Mouse (Mus musculus) embryonic facial prominence, embryonic 12.5 days (tissue): Measurements from ENCODE around the gene Ppp2ca. TPM values are rescaled to one million over a fixed set of nuclear protein-coding genes. Genes with fewer than 3 reads are reported as not detected.

Experiments used
- ATAC-seq: fragments of 200-750 bp; cut with Nextera tagmentation; 2 replicates; pipeline ENCODE4 v1.8.0; 2017; ENCODE audit not compliant: insufficient number of reproducible peaks, insufficient read depth, low FRiP score, low TSS enrichment
- H3K27ac ChIP-seq: fragments of 300-500 bp; sonication (generic); 2 replicates; pipeline ENCODE4 v1.5.1; 2016; ENCODE audit warnings: mild to moderate bottlenecking
- H3K27me3 ChIP-seq: fragments of 300-500 bp; sonication (generic); 2 replicates; pipeline ENCODE4 v1.6.1; 2016; ENCODE audit warnings: mild to moderate bottlenecking, moderate library complexity
- H3K36me3 ChIP-seq: fragments of 300-500 bp; sonication (generic); 2 replicates; pipeline ENCODE4 v1.6.1; 2016; ENCODE audit warnings: mild to moderate bottlenecking
- H3K4me1 ChIP-seq: fragments of 300-500 bp; sonication (generic); 2 replicates; pipeline ENCODE4 v1.6.1; 2016
- H3K4me2 ChIP-seq: fragments of 300-500 bp; sonication (generic); replicated peaks from 2 replicates; pipeline ENCODE4 v1.6.1; 2016; ENCODE audit warnings: mild to moderate bottlenecking, moderate library complexity
- H3K4me3 ChIP-seq: fragments of 300-500 bp; sonication (generic); 2 replicates; pipeline ENCODE4 v1.5.1; 2016; ENCODE audit warnings: mild to moderate bottlenecking
- H3K9ac ChIP-seq: fragments of 300-500 bp; sonication (generic); 2 replicates; pipeline ENCODE4 v1.6.1; 2016; ENCODE audit warnings: mild to moderate bottlenecking, moderate library complexity
- H3K9me3 ChIP-seq: fragments of 300-500 bp; sonication (generic); 2 replicates; pipeline ENCODE4 v1.6.1; 2016; ENCODE audit warnings: mild to moderate bottlenecking, moderate library complexity
- WGBS: fragments of 180-500 bp; shearing (Covaris S2); methylation state at CpG from one replicate; pipeline ENCODE4 v1.1.7; 2016; 5-methylcytosine and 5-hydroxymethylcytosine counted together
- polyA plus RNA-seq: library from polyadenylated mRNA; unstranded; fragments of >200 nt; fragmentation: Nextera tagmentation; extraction: Ambion mirVana; gene quantifications from 2 replicates; pipeline ENCODE4 v1.2.1, GENCODE M21; 2016

Ppp2ca gene
- polyA plus RNA-seq, 1 experiment from 2014 or later = 108 TPM

- Histone ChIP-seq H3K27ac (no peak overlapping the region), H3K4me3 (no peak overlapping the region), H3K27me3 (no peaks in the 10 kb centered on the region), H3K9ac (no peak overlapping the region), H3K36me3 (no peaks in the 10 kb centered on the region), H3K4me2 (no peak overlapping the region), H3K4me1 (peaks cover 3% of the 10 kb centered on the region; the same call in 1 of the 2 replicates), H3K9me3 (no peaks in the 10 kb centered on the region)
- WGBS = 75% methylated on average over 19 of the region's 19 CpGs
- ATAC-seq = no peak
Measured at GRCm38 (mm10) chr11:52075794-52076633, 22.5 kb upstream of the Ppp2ca start.

- Histone ChIP-seq H3K36me3 (no peaks in the 10 kb centered on the region), H3K4me1 (peaks cover 3% of the 10 kb centered on the region; the same call in 1 of the 2 replicates), H3K9ac (no peak overlapping the region), H3K4me2 (no peak overlapping the region), H3K9me3 (no peaks in the 10 kb centered on the region), H3K27me3 (no peaks in the 10 kb centered on the region), H3K4me3 (no peak overlapping the region), H3K27ac (no peak overlapping the region)
- WGBS = 86% methylated on average over 6 of the region's 6 CpGs
- no peak for ATAC-seq
Measured at GRCm38 (mm10) chr11:52076742-52077352, 21.6 kb upstream of the Ppp2ca start.

- Histone ChIP-seq H3K27me3 (no peaks in the 10 kb centered on the region), H3K4me3 (no peak overlapping the region), H3K36me3 (no peaks in the 10 kb centered on the region), H3K4me2 (no peak overlapping the region), H3K9me3 (no peaks in the 10 kb centered on the region), H3K4me1 (peaks cover 3% of the 10 kb centered on the region; the same call in 1 of the 2 replicates), H3K27ac (no peak overlapping the region), H3K9ac (no peak overlapping the region)
- no peak for ATAC-seq
- 78% methylated on average over 4 of the region's 4 CpGs for WGBS
Measured at GRCm38 (mm10) chr11:52077939-52078338, 20.5 kb upstream of the Ppp2ca start.

GRCm38 (mm10) chr11:52079978-52080377 is 18.5 kb upstream of the Ppp2ca start:
- H3K9ac ChIP-seq = no peak overlapping the region
- no peaks in the 10 kb centered on the region for H3K27me3 ChIP-seq
- no peaks in the 10 kb centered on the region for H3K36me3 ChIP-seq
- no peak overlapping the region for H3K4me2 ChIP-seq
- H3K27ac ChIP-seq = no peak overlapping the region
- H3K9me3 ChIP-seq = no peaks in the 10 kb centered on the region
- ATAC-seq = peak; percentile 47; the same call in 1 of the 2 replicates
- no peak overlapping the region for H3K4me3 ChIP-seq
- 24% methylated on average over 5 of the region's 5 CpGs for WGBS
- peaks cover 3% of the 10 kb centered on the region; the same call in 1 of the 2 replicates for H3K4me1 ChIP-seq

- ATAC-seq = no peak
- no peaks in the 10 kb centered on the region for H3K9me3 ChIP-seq
- no peak overlapping the region for H3K4me2 ChIP-seq
- no peak overlapping the region for H3K4me3 ChIP-seq
- no peaks in the 10 kb centered on the region for H3K36me3 ChIP-seq
- H3K4me1 ChIP-seq = peaks cover 3% of the 10 kb centered on the region; the same call in 1 of the 2 replicates
- H3K27ac ChIP-seq = no peak overlapping the region
- 93% methylated on average over 2 of the region's 2 CpGs for WGBS
- no peak overlapping the region for H3K9ac ChIP-seq
- H3K27me3 ChIP-seq = no peaks in the 10 kb centered on the region
Measured at GRCm38 (mm10) chr11:52080656-52081055, 17.8 kb upstream of the Ppp2ca start.

- Histone ChIP-seq H3K27me3 (no peaks in the 10 kb centered on the region), H3K4me2 (no peak overlapping the region), H3K4me3 (no peak overlapping the region), H3K4me1 (peaks cover 21% of the 10 kb centered on the region), H3K36me3 (no peaks in the 10 kb centered on the region), H3K9ac (no peak overlapping the region), H3K9me3 (no peaks in the 10 kb centered on the region), H3K27ac (peak overlapping the region; percentile 67; the same call in 1 of the 2 replicates)
- WGBS = 47% methylated on average over 4 of the region's 4 CpGs
- ATAC-seq = no peak
Measured at GRCm38 (mm10) chr11:52085857-52086203, 12.7 kb upstream of the Ppp2ca start.

GRCm38 (mm10) chr11:52086204-52086864 is 12.1 kb upstream of the Ppp2ca start:
- no peaks in the 10 kb centered on the region for H3K36me3 ChIP-seq
- no peak overlapping the region for H3K4me3 ChIP-seq
- H3K4me2 ChIP-seq = 0 out of 2 replicates have a peak overlapping the region, but pooled peaks have one; percentile 1
- peak overlapping the region; percentile 67 for H3K27ac ChIP-seq
- ATAC-seq = no peak
- no peaks in the 10 kb centered on the region for H3K27me3 ChIP-seq
- H3K4me1 ChIP-seq = peaks cover 21% of the 10 kb centered on the region
- no peaks in the 10 kb centered on the region for H3K9me3 ChIP-seq
- no peak overlapping the region for H3K9ac ChIP-seq
- WGBS = 23% methylated on average over 9 of the region's 9 CpGs

- Histone ChIP-seq H3K9me3 (no peaks in the 10 kb centered on the region), H3K27ac (no peak overlapping the region), H3K4me3 (no peak overlapping the region), H3K36me3 (no peaks in the 10 kb centered on the region), H3K27me3 (no peaks in the 10 kb centered on the region), H3K4me2 (no peak overlapping the region; the same call in 1 of the 2 replicates), H3K4me1 (peaks cover 21% of the 10 kb centered on the region), H3K9ac (no peak overlapping the region)
- ATAC-seq = no peak
- WGBS = 52% methylated on average over 8 of the region's 8 CpGs
Measured at GRCm38 (mm10) chr11:52089291-52089690, 9.2 kb upstream of the Ppp2ca start.

- Histone ChIP-seq H3K4me3 (no peak overlapping the region), H3K27me3 (no peaks in the 10 kb centered on the region), H3K4me1 (peaks cover 17% of the 10 kb centered on the region), H3K4me2 (no peak overlapping the region), H3K36me3 (no peaks in the 10 kb centered on the region), H3K27ac (no peak overlapping the region), H3K9ac (no peak overlapping the region), H3K9me3 (no peaks in the 10 kb centered on the region)
- 87% methylated on average over 9 of the region's 9 CpGs for WGBS
- ATAC-seq = no peak
Measured at GRCm38 (mm10) chr11:52091261-52091660, 7.2 kb upstream of the Ppp2ca start.

GRCm38 (mm10) chr11:52094568-52094967 is 3.9 kb upstream of the Ppp2ca start:
- Histone ChIP-seq H3K27ac (no peak overlapping the region), H3K4me3 (no peak overlapping the region), H3K4me2 (no peak overlapping the region), H3K9me3 (no peaks in the 10 kb centered on the region), H3K27me3 (no peaks in the 10 kb centered on the region), H3K36me3 (no peaks in the 10 kb centered on the region), H3K4me1 (peaks cover 1% of the 10 kb centered on the region; the same call in 1 of the 2 replicates), H3K9ac (no peak overlapping the region)
- no peak for ATAC-seq
- 52% methylated on average over 5 of the region's 5 CpGs for WGBS

- ATAC-seq = no peak
- 72% methylated on average over 3 of the region's 3 CpGs for WGBS
- Histone ChIP-seq H3K4me3 (no peak overlapping the region), H3K9me3 (no peaks in the 10 kb centered on the region), H3K4me2 (no peak overlapping the region), H3K27ac (no peak overlapping the region), H3K9ac (no peak overlapping the region), H3K27me3 (no peaks in the 10 kb centered on the region), H3K4me1 (peaks cover 17% of the 10 kb centered on the region), H3K36me3 (no peaks in the 10 kb centered on the region)
Measured at GRCm38 (mm10) chr11:52097016-52097415, 1.5 kb upstream of the Ppp2ca start.
